Mouse (Mus musculus) neural tube, embryonic 11.5 days (tissue): ENCODE measurements around the gene Grhpr. TPM values are rescaled to one million over a fixed set of nuclear protein-coding genes. Genes with fewer than 3 reads are reported as not detected.
A peak's percentile ranks its signal among the peaks of the same experiment; 100 is the strongest.

Experiments
- ATAC-seq: fragments of 200-750 bp; cut with Nextera tagmentation; 2 replicates; pipeline ENCODE4 v1.8.0; 2017; ENCODE audit warnings: moderate number of reproducible peaks, mild to moderate bottlenecking, moderate TSS enrichment, moderate library complexity; ENCODE audit not compliant: insufficient read depth, low FRiP score, low TSS enrichment
- DNase-seq: peaks from one replicate; pipeline ENCODE4 v3.0.0-alpha.2; 2015; ENCODE audit warnings: low spot score
- H3K27ac ChIP-seq: fragments of 300-500 bp; sonication (generic); 2 replicates; pipeline ENCODE4 v1.5.1; 2014; ENCODE audit warnings: low read depth, mild to moderate bottlenecking, low read length
- H3K27me3 ChIP-seq: fragments of 300-500 bp; sonication (generic); 2 replicates; pipeline ENCODE4 v1.6.1; 2014; ENCODE audit warnings: mild to moderate bottlenecking, low read length, mixed read lengths; ENCODE audit not compliant: control insufficient read depth, insufficient read depth
- H3K36me3 ChIP-seq: fragments of 300-500 bp; sonication (generic); 2 replicates; pipeline ENCODE4 v1.6.1; 2014; ENCODE audit warnings: mild to moderate bottlenecking, low read length, moderate library complexity, mixed read lengths; ENCODE audit not compliant: control insufficient read depth, insufficient read depth
- H3K4me1 ChIP-seq: fragments of 300-500 bp; sonication (generic); 2 replicates; pipeline ENCODE4 v1.6.1; 2014; ENCODE audit warnings: low read length, mixed read lengths; ENCODE audit not compliant: control insufficient read depth, insufficient read depth
- H3K4me2 ChIP-seq: fragments of 300-500 bp; sonication (generic); 2 replicates; pipeline ENCODE4 v1.6.1; 2014; ENCODE audit warnings: low read depth, mild to moderate bottlenecking, moderate library complexity
- H3K4me3 ChIP-seq: fragments of 300-500 bp; sonication (generic); 2 replicates; pipeline ENCODE4 v1.5.1; 2014; ENCODE audit warnings: low read depth, low read length
- H3K9ac ChIP-seq: fragments of 300-500 bp; sonication (generic); 2 replicates; pipeline ENCODE4 v1.6.1; 2014; ENCODE audit warnings: mild to moderate bottlenecking, low read length
- H3K9me3 ChIP-seq: fragments of 300-500 bp; sonication (generic); 2 replicates; pipeline ENCODE4 v1.6.1; 2016; ENCODE audit warnings: low read length; ENCODE audit not compliant: control insufficient read depth
- WGBS: fragments of 180-500 bp; shearing (Covaris S2); extraction: QIAGEN DNeasy Blood & Tissue Kit; methylation state at CpG from one replicate; pipeline ENCODE4 v1.1.7; 2014; 5-methylcytosine and 5-hydroxymethylcytosine counted together
- polyA plus RNA-seq: library from polyadenylated mRNA; unstranded; fragments of >200 nt; fragmentation: Nextera tagmentation; extraction: Ambion mirVana; gene quantifications from 2 replicates; pipeline ENCODE4 v1.2.1, GENCODE M21; 2014

Grhpr gene
- 44.7 and 45.7 TPM in 2 replicates for polyA plus RNA-seq

GRCm38 (mm10) chr4:44981280-44981973 is at the start of gene Grhpr:
TSS of gene Grhpr (plus strand) at chr4:44981395.
- WGBS = under 1% methylated on average over 40 of the region's 40 CpGs
- DNase-seq = peak; percentile 88
- Histone ChIP-seq H3K4me1 (no peaks in the 10 kb centered on the region; the same call in 1 of the 2 replicates), H3K9ac (peak within 1 kb of the TSS; percentile 65), H3K4me2 (peak within 1 kb of the TSS; percentile 91), H3K9me3 (no peaks in the 10 kb centered on the region), H3K27me3 (no peaks in the 10 kb centered on the region), H3K27ac (no peak within 1 kb of the TSS), H3K4me3 (peak within 1 kb of the TSS; percentile 51), H3K36me3 (no peaks in the 10 kb centered on the region)
- peak; percentile 94 for ATAC-seq

- Histone ChIP-seq H3K27me3 (no peaks in the 10 kb centered on the region), H3K27ac (no peak overlapping the region), H3K4me3 (no peak overlapping the region), H3K4me1 (no peaks in the 10 kb centered on the region), H3K9me3 (no peaks in the 10 kb centered on the region), H3K9ac (no peak overlapping the region), H3K4me2 (no peak overlapping the region), H3K36me3 (peaks cover 3% of the 10 kb centered on the region; the same call in 1 of the 2 replicates)
- ATAC-seq = no peak
- DNase-seq = no peak
- 91% methylated on average over 6 of the region's 6 CpGs for WGBS
These were observed 49.5 kb upstream of the Grhpr start for GRCm38 (mm10) chr4:44931732-44932131.

- Histone ChIP-seq H3K9ac (no peak overlapping the region), H3K4me1 (no peaks in the 10 kb centered on the region), H3K36me3 (no peaks in the 10 kb centered on the region), H3K27me3 (no peaks in the 10 kb centered on the region), H3K4me3 (no peak overlapping the region), H3K27ac (no peak overlapping the region), H3K4me2 (no peak overlapping the region), H3K9me3 (no peaks in the 10 kb centered on the region)
- DNase-seq (no peak), ATAC-seq (no peak)
- WGBS = 79% methylated on average over 8 of the region's 8 CpGs
These were observed 42.5 kb upstream of the Grhpr start for GRCm38 (mm10) chr4:44938359-44939340.

GRCm38 (mm10) chr4:44939576-44940249 is 41.5 kb upstream of the Grhpr start:
- ATAC-seq = no peak
- Histone ChIP-seq H3K36me3 (no peaks in the 10 kb centered on the region), H3K27ac (no peak overlapping the region), H3K9ac (no peak overlapping the region), H3K4me2 (no peak overlapping the region), H3K27me3 (no peaks in the 10 kb centered on the region), H3K4me3 (no peak overlapping the region), H3K4me1 (no peaks in the 10 kb centered on the region), H3K9me3 (no peaks in the 10 kb centered on the region)
- DNase-seq = no peak
- WGBS = 89% methylated on average over 14 of the region's 14 CpGs

- H3K27me3 ChIP-seq = no peaks in the 10 kb centered on the region
- DNase-seq = no peak
- no peaks in the 10 kb centered on the region for H3K9me3 ChIP-seq
- no peak overlapping the region for H3K4me2 ChIP-seq
- H3K4me1 ChIP-seq = no peaks in the 10 kb centered on the region
- WGBS = 82% methylated on average over 9 of the region's 9 CpGs
- no peaks in the 10 kb centered on the region for H3K36me3 ChIP-seq
- ATAC-seq = no peak
- no peak overlapping the region for H3K4me3 ChIP-seq
- H3K27ac ChIP-seq = no peak overlapping the region
- no peak overlapping the region for H3K9ac ChIP-seq
These were observed 40.9 kb upstream of the Grhpr start for GRCm38 (mm10) chr4:44940286-44940685.

- no peak for DNase-seq
- H3K27me3 ChIP-seq = no peaks in the 10 kb centered on the region
- H3K4me1 ChIP-seq = no peaks in the 10 kb centered on the region
- no peak overlapping the region for H3K9ac ChIP-seq
- no peak for ATAC-seq
- no peak overlapping the region for H3K27ac ChIP-seq
- H3K9me3 ChIP-seq = no peaks in the 10 kb centered on the region
- H3K36me3 ChIP-seq = no peaks in the 10 kb centered on the region
- no peak overlapping the region for H3K4me3 ChIP-seq
- WGBS = 86% methylated on average over 1 of the region's 1 CpGs
- H3K4me2 ChIP-seq = no peak overlapping the region
These were observed 39.0 kb upstream of the Grhpr start for GRCm38 (mm10) chr4:44942237-44942636.

- no peak for DNase-seq
- no peak for ATAC-seq
These were observed 37.7 kb upstream of the Grhpr start for GRCm38 (mm10) chr4:44943480-44943879.

GRCm38 (mm10) chr4:44944426-44945075 is 36.6 kb upstream of the Grhpr start:
- Histone ChIP-seq H3K4me1 (no peaks in the 10 kb centered on the region), H3K9me3 (no peaks in the 10 kb centered on the region), H3K9ac (no peak overlapping the region), H3K27ac (no peak overlapping the region), H3K4me3 (no peak overlapping the region), H3K27me3 (no peaks in the 10 kb centered on the region), H3K4me2 (no peak overlapping the region), H3K36me3 (no peaks in the 10 kb centered on the region)
- no peak for ATAC-seq
- 87% methylated on average over 10 of the region's 10 CpGs for WGBS
- no peak for DNase-seq

More at GRCm38 (mm10) chr4:44943480-44943879, 37.7 kb upstream of the Grhpr start:
- Histone ChIP-seq H3K4me3 (no peak overlapping the region), H3K36me3 (no peaks in the 10 kb centered on the region), H3K4me2 (no peak overlapping the region), H3K27ac (no peak overlapping the region), H3K9ac (no peak overlapping the region), H3K27me3 (no peaks in the 10 kb centered on the region), H3K4me1 (no peaks in the 10 kb centered on the region), H3K9me3 (no peaks in the 10 kb centered on the region)
- 89% methylated on average over 6 of the region's 6 CpGs for WGBS
